Mouse (Mus musculus) forebrain, embryonic 12.5 days (tissue): ENCODE measurements at regions not wholly inside any gene's neighbourhood (a gene's known extent, or its start where the extent isn't known, plus 50 kb on each side); places are given as distances from the start of the nearest gene placed in this dataset.

Experiments used
- ATAC-seq: fragments of 200-750 bp; cut with Nextera tagmentation; 2 replicates; pipeline ENCODE4 v1.8.0; 2017; ENCODE audit warnings: moderate TSS enrichment; ENCODE audit not compliant: low FRiP score
- H3K27ac ChIP-seq: fragments of 300-500 bp; sonication (generic); 2 replicates; pipeline ENCODE4 v1.5.1; 2016; ENCODE audit warnings: mild to moderate bottlenecking
- H3K27me3 ChIP-seq: fragments of 300-500 bp; sonication (generic); 2 replicates; pipeline ENCODE4 v1.6.1; 2016; ENCODE audit warnings: mild to moderate bottlenecking
- H3K36me3 ChIP-seq: fragments of 300-500 bp; sonication (generic); replicated peaks from 2 replicates; pipeline ENCODE4 v1.6.1; 2016; ENCODE audit warnings: mild to moderate bottlenecking
- H3K4me1 ChIP-seq: fragments of 300-500 bp; sonication (generic); 2 replicates; pipeline ENCODE4 v1.6.1; 2016
- H3K4me2 ChIP-seq: fragments of 300-500 bp; sonication (generic); 2 replicates; pipeline ENCODE4 v1.6.1; 2016; ENCODE audit warnings: mild to moderate bottlenecking, moderate library complexity
- H3K4me3 ChIP-seq: fragments of 300-500 bp; sonication (generic); replicated peaks from 2 replicates; pipeline ENCODE4 v1.5.1; 2016; ENCODE audit warnings: mild to moderate bottlenecking
- H3K9ac ChIP-seq: fragments of 300-500 bp; sonication (generic); 2 replicates; pipeline ENCODE4 v1.6.1; 2016; ENCODE audit warnings: mild to moderate bottlenecking
- H3K9me3 ChIP-seq: fragments of 300-500 bp; sonication (generic); 2 replicates; pipeline ENCODE4 v1.6.1; 2016
- WGBS: fragments of 180-500 bp; shearing (Covaris S2); methylation state at CpG from one replicate; pipeline ENCODE4 v1.1.7; 2016; 5-methylcytosine and 5-hydroxymethylcytosine counted together

DNA sequence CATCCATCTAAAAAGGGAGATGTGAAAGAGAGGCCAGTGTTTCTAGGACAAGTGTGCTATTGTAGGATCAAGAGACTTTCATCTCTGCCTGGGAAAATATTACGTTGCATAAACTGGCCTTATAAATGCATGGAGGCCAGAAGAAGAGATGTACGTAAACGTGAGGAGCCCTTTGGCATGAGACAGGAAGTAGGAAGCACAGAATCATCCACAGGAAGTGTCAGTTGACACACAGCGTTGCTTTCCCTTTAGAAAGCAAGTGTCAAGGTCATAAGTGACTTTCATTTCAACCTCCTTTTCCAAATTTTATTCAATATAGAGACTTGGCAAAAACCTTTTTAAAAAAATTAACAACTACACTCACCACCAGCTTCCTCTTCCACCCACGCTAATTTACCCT lies 175.2 kb downstream of the Klf7 start:
- ATAC-seq: no peak
- Histone ChIP-seq H3K9ac (no peak overlapping the region), H3K27me3 (no peaks in the 10 kb centered on the region), H3K4me2 (no peak overlapping the region), H3K4me1 (no peaks in the 10 kb centered on the region), H3K9me3 (no peaks in the 10 kb centered on the region), H3K36me3 (no peaks in the 10 kb centered on the region), H3K4me3 (no peak overlapping the region), H3K27ac (no peak overlapping the region)
- 93% methylated on average over 5 of the region's 5 CpGs for WGBS

DNA sequence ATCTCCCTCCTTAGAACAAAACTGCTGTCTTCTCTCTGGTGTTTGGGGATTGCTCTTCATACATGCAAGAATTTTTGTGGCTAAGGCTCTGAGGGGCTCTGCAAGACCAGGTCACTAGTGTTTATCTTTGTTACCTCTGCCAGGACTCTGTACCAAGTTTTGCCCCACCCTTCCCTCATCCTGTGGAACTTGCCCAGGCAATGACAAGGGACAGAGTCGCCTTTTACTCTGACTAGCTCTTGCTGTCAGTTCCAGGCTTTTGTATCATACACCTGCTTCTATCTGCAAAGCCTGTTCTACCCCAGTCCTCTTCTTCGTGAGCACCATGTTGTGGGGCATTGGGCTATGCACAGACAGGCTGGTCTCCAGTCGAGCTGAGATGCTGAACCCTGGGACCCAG lies 175.7 kb upstream of the 4933402D24Rik start:
- H3K9ac ChIP-seq: no peak overlapping the region
- H3K4me3 ChIP-seq: no peak overlapping the region
- no peak overlapping the region for H3K4me2 ChIP-seq
- no peaks in the 10 kb centered on the region for H3K4me1 ChIP-seq
- no peak for ATAC-seq
- no peaks in the 10 kb centered on the region for H3K27me3 ChIP-seq
- H3K9me3 ChIP-seq: no peaks in the 10 kb centered on the region
- no peaks in the 10 kb centered on the region for H3K36me3 ChIP-seq
- 68% methylated on average over 3 of the region's 3 CpGs for WGBS
- no peak overlapping the region for H3K27ac ChIP-seq

DNA sequence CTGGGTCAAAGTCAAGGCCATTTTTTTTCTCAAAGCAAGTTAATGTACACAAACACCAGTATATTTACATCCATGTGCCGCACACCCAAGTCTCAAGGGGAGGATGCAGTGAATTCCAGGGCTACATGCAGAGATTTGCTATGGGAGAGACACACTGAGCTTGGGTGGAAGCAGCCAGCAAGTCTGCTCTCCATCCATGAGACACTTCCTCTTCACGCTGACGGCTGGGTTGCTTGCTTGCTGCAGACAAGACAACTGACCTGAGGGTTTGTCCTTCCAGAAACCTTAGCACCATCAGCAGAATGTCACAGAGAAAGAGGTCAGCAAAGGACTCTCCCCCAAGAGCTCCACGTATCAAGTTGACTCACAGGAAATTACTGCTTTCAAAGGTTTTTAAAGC lies 169.3 kb upstream of the 4933402D24Rik start:
- no peaks in the 10 kb centered on the region for H3K9me3 ChIP-seq
- WGBS: 76% methylated on average over 4 of the region's 4 CpGs
- H3K4me2 ChIP-seq: no peak overlapping the region
- H3K4me1 ChIP-seq: 0 out of 2 replicates have a peak, but pooled peaks cover 4% of the 10 kb centered on the region
- no peaks in the 10 kb centered on the region for H3K27me3 ChIP-seq
- H3K9ac ChIP-seq: no peak overlapping the region
- H3K36me3 ChIP-seq: no peaks in the 10 kb centered on the region
- H3K27ac ChIP-seq: no peak overlapping the region
- ATAC-seq: no peak
- no peak overlapping the region for H3K4me3 ChIP-seq

DNA sequence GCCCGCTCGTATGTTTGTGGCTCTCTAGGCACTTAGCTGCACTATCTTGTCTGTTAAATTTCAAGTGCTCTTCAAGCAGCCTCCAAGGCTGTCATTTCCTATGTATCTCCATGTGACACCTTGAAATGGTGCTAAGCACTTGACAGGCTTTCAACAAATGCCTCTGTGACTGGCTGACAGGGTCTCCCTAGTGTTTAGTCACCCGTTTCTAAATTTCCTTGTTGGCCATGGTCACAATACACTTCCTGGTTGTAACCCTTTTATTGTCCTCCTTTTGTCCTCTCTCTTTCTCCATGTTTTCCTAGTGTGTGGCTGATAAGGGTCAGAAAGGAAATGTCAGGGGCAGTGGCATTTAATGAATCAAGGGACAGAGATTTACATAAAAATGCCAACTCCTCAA lies 168.4 kb upstream of the 4933402D24Rik start:
- Histone ChIP-seq H3K9ac (no peak overlapping the region), H3K36me3 (no peaks in the 10 kb centered on the region), H3K9me3 (no peaks in the 10 kb centered on the region), H3K27me3 (0 out of 2 replicates have a peak, but pooled peaks cover 7% of the 10 kb centered on the region), H3K27ac (no peak overlapping the region), H3K4me1 (0 out of 2 replicates have a peak, but pooled peaks cover 6% of the 10 kb centered on the region), H3K4me3 (no peak overlapping the region), H3K4me2 (no peak overlapping the region)
- 57% methylated on average over 3 of the region's 3 CpGs for WGBS
- ATAC-seq: no peak

DNA sequence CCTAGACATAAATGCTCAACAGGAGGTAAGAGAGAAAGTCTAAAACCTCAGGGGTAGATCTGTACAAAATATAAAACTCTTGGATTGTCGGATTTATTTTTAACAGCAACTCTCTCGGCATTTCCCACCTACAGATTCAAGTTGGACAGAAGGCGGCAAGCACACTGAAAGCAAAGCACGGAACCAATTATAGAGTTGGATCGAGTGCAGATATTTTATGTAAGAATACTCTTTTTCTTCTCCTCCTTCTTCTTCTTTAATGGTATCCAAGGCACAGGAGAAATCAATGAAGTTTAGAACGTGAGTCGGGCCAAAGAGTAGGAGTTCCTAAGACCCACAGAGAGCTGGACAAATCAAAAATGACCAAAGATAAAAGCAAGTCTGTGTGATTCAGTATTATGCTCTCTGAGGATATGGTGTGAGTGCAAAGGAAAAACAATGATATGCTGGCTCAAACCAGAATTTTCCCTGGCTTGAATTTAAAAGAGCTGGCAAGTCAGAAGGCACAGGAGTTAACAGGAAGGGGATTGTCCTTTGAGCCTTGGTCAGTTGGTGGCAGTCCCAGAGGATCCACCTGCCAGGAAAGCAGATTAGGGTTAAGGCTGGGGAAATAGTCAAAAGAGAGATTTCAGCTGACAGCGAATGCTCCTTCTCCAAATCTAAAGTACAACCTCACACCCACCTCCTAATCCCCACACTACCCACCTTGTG lies 165.7 kb upstream of the 4933402D24Rik start:
- Histone ChIP-seq H3K36me3 (no peaks in the 10 kb centered on the region), H3K27me3 (0 out of 2 replicates have a peak, but pooled peaks cover 7% of the 10 kb centered on the region), H3K4me3 (no peak overlapping the region), H3K4me1 (0 out of 2 replicates have a peak, but pooled peaks cover 6% of the 10 kb centered on the region), H3K9ac (no peak overlapping the region), H3K9me3 (no peaks in the 10 kb centered on the region), H3K4me2 (no peak overlapping the region), H3K27ac (no peak overlapping the region)
- WGBS: 90% methylated on average over 8 of the region's 8 CpGs
- ATAC-seq: no peak

DNA sequence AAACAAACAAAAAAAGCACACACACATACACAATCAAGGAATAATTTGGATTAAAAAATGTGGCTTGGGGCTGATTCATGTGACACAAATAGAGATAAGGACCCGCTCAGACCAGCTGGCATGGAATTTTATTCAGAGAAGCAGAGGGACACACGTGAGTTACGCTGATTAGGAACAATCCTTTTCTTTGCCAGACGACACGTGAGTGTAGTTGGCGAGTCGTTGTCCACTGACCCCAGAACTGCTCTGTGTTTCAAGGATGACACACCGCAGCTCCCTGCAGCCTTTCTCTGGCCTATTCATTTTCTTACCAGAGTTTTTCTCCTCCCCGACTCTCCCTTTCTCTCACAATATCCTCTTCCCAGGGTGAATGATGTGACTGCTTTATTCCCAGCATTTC lies 163.4 kb upstream of the 4933402D24Rik start:
- WGBS: 55% methylated on average over 9 of the region's 9 CpGs
- H3K4me1 ChIP-seq: 0 out of 2 replicates have a peak, but pooled peaks cover 2% of the 10 kb centered on the region
- H3K27ac ChIP-seq: no peak overlapping the region
- no peaks in the 10 kb centered on the region for H3K9me3 ChIP-seq
- no peaks in the 10 kb centered on the region for H3K36me3 ChIP-seq
- ATAC-seq: no peak
- H3K4me3 ChIP-seq: no peak overlapping the region
- H3K9ac ChIP-seq: no peak overlapping the region
- H3K4me2 ChIP-seq: no peak overlapping the region
- 0 out of 2 replicates have a peak, but pooled peaks cover 7% of the 10 kb centered on the region for H3K27me3 ChIP-seq

DNA sequence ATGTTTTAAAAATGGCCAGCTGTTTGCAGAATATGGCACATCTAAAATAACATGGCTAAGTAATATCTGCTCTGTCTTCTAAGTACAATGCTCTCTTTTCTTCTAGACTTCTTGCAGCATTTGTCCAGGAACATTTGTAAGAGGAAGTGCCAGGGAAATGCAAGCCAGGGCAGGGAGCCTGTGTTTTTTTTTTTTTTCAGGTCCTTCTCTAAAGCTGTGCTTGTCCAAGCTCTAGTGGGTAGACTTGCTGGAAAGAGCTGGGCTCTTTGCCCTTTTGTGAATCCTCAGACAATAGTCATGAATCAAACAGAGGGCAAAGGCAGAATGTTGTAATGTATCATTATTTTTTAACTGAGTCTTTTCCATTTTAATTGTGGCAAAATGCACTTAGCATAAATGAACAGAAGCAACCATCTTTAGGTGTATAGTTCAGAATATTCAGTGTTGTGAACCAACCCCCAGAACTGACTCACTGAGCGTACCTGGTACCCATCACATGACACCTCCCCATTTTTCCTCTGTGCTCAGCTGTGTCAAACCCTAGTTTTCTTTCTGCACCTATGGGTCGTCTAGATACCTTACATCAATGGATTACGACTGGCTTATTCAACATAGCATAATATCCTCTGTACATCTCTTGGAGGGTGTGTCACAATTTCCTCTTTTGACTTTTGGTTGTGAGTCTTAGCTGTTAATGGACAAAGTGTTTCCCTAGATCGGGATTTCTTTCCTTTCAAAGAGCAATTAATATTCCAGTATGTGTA lies 160.5 kb upstream of the 4933402D24Rik start:
- H3K9me3 ChIP-seq: no peaks in the 10 kb centered on the region
- ATAC-seq: no peak
- H3K4me3 ChIP-seq: no peak overlapping the region
- no peak overlapping the region for H3K27ac ChIP-seq
- 0 out of 2 replicates have a peak, but pooled peaks cover 2% of the 10 kb centered on the region for H3K4me1 ChIP-seq
- H3K9ac ChIP-seq: no peak overlapping the region
- H3K27me3 ChIP-seq: 0 out of 2 replicates have a peak, but pooled peaks cover 7% of the 10 kb centered on the region
- no peaks in the 10 kb centered on the region for H3K36me3 ChIP-seq
- no peak overlapping the region for H3K4me2 ChIP-seq
- WGBS: 82% methylated on average over 4 of the region's 4 CpGs

DNA sequence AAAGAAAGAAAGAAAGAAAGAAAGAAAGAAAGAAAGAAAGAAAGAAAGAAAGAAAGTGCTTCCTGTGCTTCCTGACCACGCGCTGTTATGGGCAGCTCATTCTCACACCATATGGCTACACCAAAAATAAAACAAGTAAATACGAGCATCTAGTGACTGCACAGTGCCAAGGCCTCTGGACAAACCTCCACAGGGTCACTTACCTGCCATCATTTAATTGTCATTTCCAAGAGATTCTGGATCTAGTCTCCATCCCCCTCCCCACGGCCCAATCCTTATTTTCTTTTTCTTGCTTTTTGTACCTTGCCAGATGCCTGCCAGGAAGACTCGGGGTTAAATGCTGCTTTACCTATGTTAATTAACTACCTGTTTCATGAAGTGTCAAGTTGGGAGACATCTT lies 159.8 kb upstream of the 4933402D24Rik start:
- ATAC-seq: no peak
- 88% methylated on average over 5 of the region's 5 CpGs for WGBS

DNA sequence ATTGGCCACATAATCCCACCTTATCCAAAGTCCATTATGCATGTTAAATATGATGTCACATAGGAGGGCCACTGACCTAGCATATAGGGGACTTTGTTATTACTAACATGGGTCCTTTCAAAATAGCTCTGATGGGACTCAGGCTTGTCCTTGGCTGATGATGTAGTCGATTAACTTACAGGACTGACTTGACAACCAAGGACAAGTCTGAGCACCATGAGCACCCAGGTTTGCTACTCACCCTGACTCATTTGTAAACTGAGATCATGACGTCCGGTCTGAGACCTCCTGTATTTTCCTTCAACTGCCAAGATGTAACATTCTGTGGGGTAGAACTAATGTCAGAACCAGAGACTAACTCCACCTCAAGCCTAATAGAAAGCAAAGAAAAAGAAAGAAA lies 159.3 kb upstream of the 4933402D24Rik start:
- H3K27me3 ChIP-seq: 0 out of 2 replicates have a peak, but pooled peaks cover 7% of the 10 kb centered on the region
- H3K4me3 ChIP-seq: no peak overlapping the region
- no peak overlapping the region for H3K4me2 ChIP-seq
- no peak overlapping the region for H3K9ac ChIP-seq
- no peaks in the 10 kb centered on the region for H3K36me3 ChIP-seq
- 87% methylated on average over 3 of the region's 3 CpGs for WGBS
- 0 out of 2 replicates have a peak, but pooled peaks cover 2% of the 10 kb centered on the region for H3K4me1 ChIP-seq
- no peak overlapping the region for H3K27ac ChIP-seq
- no peak for ATAC-seq
- H3K9me3 ChIP-seq: no peaks in the 10 kb centered on the region

More for the DNA sequence above, 159.8 kb upstream of the 4933402D24Rik start:
- Histone ChIP-seq H3K36me3 (no peaks in the 10 kb centered on the region), H3K9me3 (no peaks in the 10 kb centered on the region), H3K27ac (no peak overlapping the region), H3K4me2 (no peak overlapping the region), H3K4me1 (0 out of 2 replicates have a peak, but pooled peaks cover 2% of the 10 kb centered on the region), H3K4me3 (no peak overlapping the region), H3K9ac (no peak overlapping the region), H3K27me3 (0 out of 2 replicates have a peak, but pooled peaks cover 7% of the 10 kb centered on the region)

DNA sequence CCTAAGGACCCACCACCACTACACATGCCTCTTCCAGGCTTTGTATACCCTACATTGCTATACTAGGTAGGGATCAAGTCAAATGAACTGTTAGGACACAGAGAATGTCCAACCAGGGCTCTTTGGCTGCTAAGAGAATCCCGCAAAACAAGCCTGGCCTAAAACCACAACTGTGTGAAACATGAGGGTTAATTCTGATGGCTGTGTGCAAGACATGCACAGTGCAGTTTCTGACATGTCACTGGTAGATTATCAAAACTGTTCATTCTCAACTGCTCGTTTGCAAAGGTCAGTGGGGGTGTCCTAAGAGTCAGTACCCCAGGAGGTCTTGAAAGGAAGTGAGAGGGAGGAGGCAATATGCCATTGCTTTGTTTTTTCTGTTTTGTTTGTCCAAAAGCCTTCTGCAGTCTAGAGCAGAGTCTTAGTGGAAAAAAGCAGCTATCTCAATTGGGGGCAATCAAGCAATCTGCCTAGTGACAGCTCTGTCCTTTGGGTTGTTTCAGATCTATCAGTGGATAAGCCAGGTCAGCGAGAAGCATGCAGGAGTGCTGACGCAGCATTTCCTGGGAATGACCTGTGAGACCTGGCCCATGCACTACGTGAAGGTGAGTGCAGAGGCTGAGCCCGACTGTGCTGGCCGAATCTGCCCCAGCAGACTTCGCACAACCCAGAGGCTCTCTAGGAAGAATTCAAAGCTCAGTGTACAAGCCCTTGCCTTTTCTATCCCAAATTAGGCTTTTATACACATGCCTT lies 151.3 kb upstream of the 4933402D24Rik start:
- Histone ChIP-seq H3K36me3 (no peaks in the 10 kb centered on the region), H3K4me3 (no peak overlapping the region), H3K9ac (no peak overlapping the region), H3K27me3 (no peaks in the 10 kb centered on the region), H3K4me2 (no peak overlapping the region), H3K27ac (no peak overlapping the region), H3K9me3 (no peaks in the 10 kb centered on the region), H3K4me1 (no peaks in the 10 kb centered on the region)
- WGBS: 59% methylated on average over 8 of the region's 8 CpGs
- ATAC-seq: no peak

DNA sequence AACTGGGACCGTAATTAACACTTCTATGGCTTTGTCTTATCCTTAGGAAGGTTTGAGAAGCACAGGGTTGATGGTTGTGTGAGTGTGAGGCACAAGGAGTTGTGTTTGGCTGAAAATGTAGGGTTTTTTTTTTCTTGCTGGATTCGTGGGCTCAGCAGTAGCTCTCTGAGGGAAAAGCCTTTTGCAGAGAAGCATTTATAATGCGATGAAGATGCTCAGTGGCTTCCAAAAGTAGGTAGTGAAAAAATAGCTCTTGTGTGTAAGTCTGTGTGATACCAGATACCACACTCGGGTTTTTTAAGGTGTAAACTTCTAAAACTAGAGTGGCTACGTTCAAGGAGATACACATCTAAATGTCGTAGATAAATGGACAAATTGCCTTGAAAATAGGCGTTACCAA lies 149.1 kb upstream of the 4933402D24Rik start:
- Histone ChIP-seq H3K9ac (no peak overlapping the region), H3K4me2 (no peak overlapping the region), H3K4me1 (no peaks in the 10 kb centered on the region), H3K4me3 (no peak overlapping the region), H3K36me3 (no peaks in the 10 kb centered on the region), H3K27me3 (no peaks in the 10 kb centered on the region), H3K27ac (no peak overlapping the region), H3K9me3 (no peaks in the 10 kb centered on the region)
- no peak for ATAC-seq
- WGBS: 83% methylated on average over 7 of the region's 7 CpGs
